Mouse (Mus musculus): Measurements from ENCODE around the gene Mlst8. TPM values are rescaled to one million over a fixed set of nuclear protein-coding genes. Genes with fewer than 3 reads are reported as not detected.
"Not testable (repeated sequence)": the region's sequence is repeated elsewhere in the genome, so short reads cannot be mapped to it uniquely, and the experiment has no call there.

The Mlst8 gene
- polyA plus RNA-seq, 1 experiment from 2014 or later = 35.4 TPM

GRCm38 (mm10) chr17:24473612-24474275, 5.1 kb downstream of the Mlst8 start, which contains the start of gene Bricd5:
Bricd5 (plus strand) TSS chr17:24473884.
- H3K4me3 ChIP-seq = peak within 1 kb of the TSS; percentile 1; the same call in 1 of the 2 replicates

GRCm38 (mm10) chr17:24472512-24472911, 6.4 kb downstream of the Mlst8 start:
- Histone ChIP-seq H3K9ac (no peak overlapping the region), H3K4me2 (peak overlapping the region; percentile 94), H3K27me3 (no peaks in the 10 kb centered on the region), H3K9me3 (no peaks in the 10 kb centered on the region), H3K4me3 (peak overlapping the region; percentile 1; the same call in 1 of the 2 replicates), H3K36me3 (peaks cover 30% of the 10 kb centered on the region), H3K27ac (replicated peaks) (no peak overlapping the region), H3K4me1 (replicated peaks) (peaks cover 36% of the 10 kb centered on the region)
- 81% methylated on average over 4 of the region's 4 CpGs for WGBS
- ATAC-seq (ENCODE audit: low FRiP score, low read depth) = no peak

More at GRCm38 (mm10) chr17:24473612-24474275, 5.1 kb downstream of the Mlst8 start, which contains the start of gene Bricd5:
- 79% methylated on average over 6 of the region's 6 CpGs for WGBS
- no peak for ATAC-seq (ENCODE audit: low FRiP score, low read depth)
- peaks cover 30% of the 10 kb centered on the region for H3K36me3 ChIP-seq
- H3K4me1 ChIP-seq (replicated peaks) = peaks cover 45% of the 10 kb centered on the region
- H3K4me2 ChIP-seq = peak within 1 kb of the TSS; percentile 94
- H3K9ac ChIP-seq = no peak within 1 kb of the TSS
- no peaks in the 10 kb centered on the region for H3K9me3 ChIP-seq
- 0 out of 2 replicates have a peak within 1 kb of the TSS, but pooled peaks have one; percentile 25 for H3K27ac ChIP-seq (replicated peaks)
- no peaks in the 10 kb centered on the region for H3K27me3 ChIP-seq

GRCm38 (mm10) chr17:24470701-24471527, 8.0 kb downstream of the Mlst8 start:
- Histone ChIP-seq H3K27me3 (no peaks in the 10 kb centered on the region), H3K4me1 (replicated peaks) (peaks cover 35% of the 10 kb centered on the region), H3K9ac (peak overlapping the region; percentile 88), H3K36me3 (peaks cover 19% of the 10 kb centered on the region), H3K27ac (replicated peaks) (peak overlapping the region; percentile 92), H3K4me2 (peak overlapping the region; percentile 94), H3K9me3 (no peaks in the 10 kb centered on the region), H3K4me3 (peak overlapping the region; percentile 89)
- WGBS = under 1% methylated on average over 68 of the region's 68 CpGs
- peak; percentile 7; the same call in 1 of the 2 replicates for ATAC-seq (ENCODE audit: low FRiP score, low read depth)

GRCm38 (mm10) chr17:24469910-24470602, 8.8 kb downstream of the Mlst8 start, which contains the start of the genes E4f1 and Pgp:
E4f1 (minus strand) TSS chr17:24470313.
Pgp (plus strand) TSS chr17:24470392.
- H3K9me3 ChIP-seq = no peaks in the 10 kb centered on the region
- H3K4me1 ChIP-seq (replicated peaks) = peaks cover 35% of the 10 kb centered on the region
- H3K36me3 ChIP-seq = peaks cover 11% of the 10 kb centered on the region; the same call in 1 of the 2 replicates
- peak; percentile 97 for ATAC-seq (ENCODE audit: low FRiP score, low read depth)
- under 1% methylated on average over 65 of the region's 75 CpGs for WGBS
- H3K9ac ChIP-seq = peak within 1 kb of the TSS; percentile 88
- peak within 1 kb of the TSS; percentile 94 for H3K4me2 ChIP-seq
- no peaks in the 10 kb centered on the region for H3K27me3 ChIP-seq
- peak within 1 kb of the TSS; percentile 89 for H3K4me3 ChIP-seq
- peak within 1 kb of the TSS; percentile 92 for H3K27ac ChIP-seq (replicated peaks)

- Histone ChIP-seq H3K27ac (replicated peaks) (peak overlapping the region; percentile 92), H3K27me3 (no peaks in the 10 kb centered on the region), H3K4me3 (peak overlapping the region; percentile 89), H3K9ac (peak overlapping the region; percentile 58), H3K4me1 (replicated peaks) (peaks cover 32% of the 10 kb centered on the region), H3K4me2 (peak overlapping the region; percentile 94), H3K36me3 (0 out of 2 replicates have a peak, but pooled peaks cover 5% of the 10 kb centered on the region), H3K9me3 (no peaks in the 10 kb centered on the region)
- 16% methylated on average over 7 of the region's 7 CpGs for WGBS
- ATAC-seq (ENCODE audit: low FRiP score, low read depth) = no peak
These were observed 9.5 kb downstream of the Mlst8 start for GRCm38 (mm10) chr17:24469336-24469909.

GRCm38 (mm10) chr17:24468636-24469246, 10.1 kb downstream of the Mlst8 start:
- Histone ChIP-seq H3K36me3 (no peaks in the 10 kb centered on the region), H3K4me1 (replicated peaks) (peaks cover 26% of the 10 kb centered on the region), H3K9ac (no peak overlapping the region), H3K4me2 (no peak overlapping the region), H3K27ac (replicated peaks) (no peak overlapping the region), H3K4me3 (no peak overlapping the region), H3K9me3 (no peaks in the 10 kb centered on the region), H3K27me3 (no peaks in the 10 kb centered on the region)
- ATAC-seq (ENCODE audit: low FRiP score, low read depth) = no peak
- WGBS = 96% methylated on average over 5 of the region's 5 CpGs

GRCm38 (mm10) chr17:24463374-24464133, 15.3 kb downstream of the Mlst8 start:
- H3K36me3 ChIP-seq = no peaks in the 10 kb centered on the region
- no peaks in the 10 kb centered on the region for H3K4me1 ChIP-seq (replicated peaks)
- no peaks in the 10 kb centered on the region for H3K9me3 ChIP-seq
- H3K27me3 ChIP-seq = no peaks in the 10 kb centered on the region
- H3K9ac ChIP-seq = no peak overlapping the region
- ATAC-seq (ENCODE audit: low FRiP score, low read depth) = no peak
- no peak overlapping the region for H3K27ac ChIP-seq (replicated peaks)
- no peak overlapping the region for H3K4me2 ChIP-seq
- no peak overlapping the region for H3K4me3 ChIP-seq
- 66% methylated on average over 6 of the region's 6 CpGs for WGBS

- WGBS = 85% methylated on average over 1 of the region's 1 CpGs
- H3K27me3 ChIP-seq = no peaks in the 10 kb centered on the region
- no peak overlapping the region for H3K4me2 ChIP-seq
- no peaks in the 10 kb centered on the region for H3K4me1 ChIP-seq (replicated peaks)
- no peaks in the 10 kb centered on the region for H3K36me3 ChIP-seq
- ATAC-seq (ENCODE audit: low FRiP score, low read depth) = no peak
- H3K9ac ChIP-seq = no peak overlapping the region
- H3K4me3 ChIP-seq = no peak overlapping the region
- no peak overlapping the region for H3K27ac ChIP-seq (replicated peaks)
- H3K9me3 ChIP-seq = no peaks in the 10 kb centered on the region
These were observed 15.9 kb downstream of the Mlst8 start for GRCm38 (mm10) chr17:24462932-24463331.

- H3K4me2 ChIP-seq = no peak overlapping the region
- H3K27me3 ChIP-seq = no peaks in the 10 kb centered on the region
- no peak for ATAC-seq (ENCODE audit: low FRiP score, low read depth)
- 83% methylated on average over 2 of the region's 2 CpGs for WGBS
- no peak overlapping the region for H3K27ac ChIP-seq (replicated peaks)
- H3K4me3 ChIP-seq = no peak overlapping the region
- H3K9me3 ChIP-seq = no peaks in the 10 kb centered on the region
- no peak overlapping the region for H3K9ac ChIP-seq
- no peaks in the 10 kb centered on the region for H3K4me1 ChIP-seq (replicated peaks)
- no peaks in the 10 kb centered on the region for H3K36me3 ChIP-seq
These were observed 17.3 kb downstream of the Mlst8 start for GRCm38 (mm10) chr17:24461580-24461979.

GRCm38 (mm10) chr17:24455523-24456206, 23.2 kb downstream of the Mlst8 start:
- not testable (repeated sequence) for H3K9me3 ChIP-seq; H3K36me3 ChIP-seq; H3K9ac ChIP-seq; ATAC-seq (ENCODE audit: low FRiP score, low read depth); H3K27me3 ChIP-seq
- 49% methylated on average over 10 of the region's 10 CpGs for WGBS
- Histone ChIP-seq H3K4me3 (peak overlapping the region; percentile 72), H3K27ac (replicated peaks) (peak overlapping the region; percentile 92; the same call in 1 of the 2 replicates), H3K4me2 (peak overlapping the region; percentile 63), H3K4me1 (replicated peaks) (peaks cover 27% of the 10 kb centered on the region)
